In the genomic region with DNA sequence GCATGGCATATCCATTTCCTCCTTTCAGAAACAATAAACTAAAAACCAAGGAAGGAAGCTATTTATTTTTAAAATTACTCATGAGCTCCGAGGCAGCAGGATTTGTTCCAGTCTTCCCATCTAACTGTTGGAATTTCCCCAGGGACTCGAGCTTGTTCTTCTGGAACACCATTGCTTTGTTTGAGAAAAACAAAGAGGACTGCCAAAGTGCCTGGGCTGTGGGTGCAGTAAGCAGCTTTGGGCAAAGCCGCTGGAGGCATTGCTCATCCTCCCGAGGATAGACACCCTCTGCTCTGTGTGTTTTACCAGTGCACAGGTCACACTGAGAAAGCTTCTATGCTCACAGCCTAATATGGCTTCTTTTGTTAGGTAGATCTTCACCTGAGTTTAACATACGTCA, we compare ENCODE assay signal across 15 mouse cellular contexts. TPM values are rescaled to one million over a fixed set of nuclear protein-coding genes. Genes with fewer than 3 reads are reported as not detected.
DNase-seq lines count a peak whose midpoint lies in the region; ATAC-seq and TF ChIP-seq lines count a peak whose summit lies in the region.
"Had no signal": no experiment of that assay in that cellular context is flagged by ENCODE, and none has a peak within 500 bp of the region (broad histone marks: within the 10 kb centered on the region; RNA-seq: fewer than 3 reads in every experiment).

No protein-coding gene starts in this region.

- peaks cover 2% of the 10 kb centered on the region; the same call in 1 of the 2 replicates for H3K36me3 ChIP-seq in heart, adult 2 months (ENCODE audit: control insufficient read depth, insufficient read depth, low read length)
- H3K36me3 ChIP-seq in lung, embryonic 14.5 days (ENCODE audit: insufficient read depth) = no peaks in the 10 kb centered on the region
- no peaks in the 10 kb centered on the region for H3K36me3 ChIP-seq in lung, postnatal 0 days (ENCODE audit: insufficient read depth, low read length)

- H3K9ac ChIP-seq in heart, adult 2 months (ENCODE audit: low read depth, low read length) = no peak overlapping the region
- H3K9ac ChIP-seq in lung, embryonic 14.5 days = no peak overlapping the region
- no peak overlapping the region for H3K9ac ChIP-seq in lung, postnatal 0 days (replicated peaks; ENCODE audit: low read depth)
- H3K9ac ChIP-seq: forebrain, postnatal 0 days had no signal

- no peak overlapping the region for H3K4me2 ChIP-seq in lung, embryonic 14.5 days
- H3K4me2 ChIP-seq in lung, postnatal 0 days (replicated peaks; ENCODE audit: low read depth, low read length) = no peak overlapping the region

- no peak overlapping the region for H3K4me3 ChIP-seq in heart, adult 2 months
- H3K4me3 ChIP-seq in lung, embryonic 14.5 days (ENCODE audit: low read depth, low read length) = no peak overlapping the region
- H3K4me3 ChIP-seq in lung, postnatal 0 days (ENCODE audit: low read depth, low read length) = no peak overlapping the region
- H3K4me3 ChIP-seq: left cerebral cortex, adult 2 months had no signal

- H3K27ac ChIP-seq in heart, adult 2 months = peak overlapping the region; percentile 66
- H3K27ac ChIP-seq in lung, embryonic 14.5 days (ENCODE audit: low read depth) = no peak overlapping the region
- no peak overlapping the region for H3K27ac ChIP-seq in lung, postnatal 0 days (ENCODE audit: low read length)
- H3K27ac ChIP-seq: left cerebral cortex, adult 2 months; stomach, postnatal 0 days had no signal

- peak in 1 of 2 experiments; percentile 13 for DNase-seq in heart, adult 2 months
- DNase-seq in heart, postnatal 4 days = no peak
- DNase-seq in lung, embryonic 14.5 days = peak; percentile 20
- DNase-seq in lung, postnatal 0 days (ENCODE audit: low spot score) = no peak
- DNase-seq in adipocyte (ENCODE audit: low spot score) = peak; percentile 68
- DNase-seq in kidney, postnatal 25 days = peak; percentile 40 to 51
- DNase-seq in frontal cortex, postnatal 25 days (ENCODE audit: low spot score in 2 of 2) = no peak
- DNase-seq in right cerebral cortex, postnatal 14 days = no peak
- DNase-seq: cerebellum, adult 9-11 months; forebrain, postnatal 0 days; liver; lung, postnatal 14 days had no signal

- intact Hi-C loops in heart, adult 2 months (cut with DNase I) = no loop called here

- TF ChIP-seq EP300 in heart, adult 2 months (IDR thresholded peaks at IDR 0.05; ENCODE audit: insufficient read depth, low read depth, low read length) = no peak
- no peak for TF ChIP-seq EP300 in lung, postnatal 0 days (IDR thresholded peaks at IDR 0.05)

- peaks cover 5% of the 10 kb centered on the region; the same call in 1 of the 2 replicates for H3K4me1 ChIP-seq in heart, adult 2 months (ENCODE audit: control insufficient read depth, insufficient read depth, low read length)
- no peaks in the 10 kb centered on the region for H3K4me1 ChIP-seq in lung, embryonic 14.5 days (ENCODE audit: insufficient read depth)
- H3K4me1 ChIP-seq in lung, postnatal 0 days (ENCODE audit: insufficient read depth, low read depth, low read length) = no peaks in the 10 kb centered on the region

- ATAC-seq in lung, embryonic 14.5 days (ENCODE audit: insufficient read depth) = no peak
- ATAC-seq in lung, postnatal 0 days = no peak; the same call in 1 of the 2 replicates
- ATAC-seq: forebrain, postnatal 0 days had no signal

- H3K9me3 ChIP-seq in lung, embryonic 14.5 days (ENCODE audit: low read depth, low read length) = no peaks in the 10 kb centered on the region
- H3K9me3 ChIP-seq in lung, postnatal 0 days (ENCODE audit: low read length) = no peaks in the 10 kb centered on the region

- WGBS in heart, adult 2 months = 24% methylated on average over 5 of the region's 5 CpGs
- WGBS in lung, embryonic 14.5 days = 42% methylated on average over 5 of the region's 5 CpGs
- WGBS in lung, postnatal 0 days = 34% methylated on average over 5 of the region's 5 CpGs

- no peak for TF ChIP-seq CTCF in heart, adult 2 months (IDR thresholded peaks at IDR 0.05)
- TF ChIP-seq CTCF in lung, embryonic 14.5 days (IDR thresholded peaks at IDR 0.05; ENCODE audit: low read depth) = no peak
- no peak for TF ChIP-seq CTCF in lung, postnatal 0 days (IDR thresholded peaks at IDR 0.05)

- no peaks in the 10 kb centered on the region for H3K79me2 ChIP-seq in heart, adult 2 months (replicated peaks; ENCODE audit: control insufficient read depth, insufficient read depth, low read length)

- TF ChIP-seq POLR2A in heart, adult 2 months (IDR thresholded peaks at IDR 0.05; ENCODE audit: insufficient read depth, low read depth, low read length) = no peak

- no peaks in the 10 kb centered on the region for H3K27me3 ChIP-seq in heart, adult 2 months (ENCODE audit: control insufficient read depth, insufficient read depth, low read length)
- no peaks in the 10 kb centered on the region for H3K27me3 ChIP-seq in lung, embryonic 14.5 days (ENCODE audit: insufficient read depth, low read length)
- no peaks in the 10 kb centered on the region for H3K27me3 ChIP-seq in lung, postnatal 0 days (replicated peaks; ENCODE audit: insufficient read depth, low read length)
- H3K27me3 ChIP-seq: CH12.LX had no signal

RNA-seq across cellular contexts. Expression of a gene that starts 26.8 kb away (rescaled TPM):
- 1 to 10 TPM; 7.0 to 9.8 TPM for total RNA-seq in heart, adult 2 months (2021)
- polyA plus RNA-seq in heart, adult 2 months (2012; rRNA removed) = 4.5 and 8.1 TPM in 2 replicates
- 10 to 100 TPM; 14.2 to 14.5 TPM for total RNA-seq in heart, postnatal 4 days (2021)
- 66.0 and 66.4 TPM in 2 replicates for polyA plus RNA-seq in lung, embryonic 14.5 days (2014; fragmentation: Nextera tagmentation; extraction: Ambion mirVana)
- polyA plus RNA-seq in lung, postnatal 0 days (2015; fragmentation: Nextera tagmentation; extraction: Ambion mirVana) = 52.4 and 57.2 TPM in 2 replicates

Comparison
In these comparisons a context has a peak if more than half of its experiments do, and no peak if none do; other contexts are left out.
1. DNase-seq: peak in lung, embryonic 14.5 days (single experiment), adipocyte (single experiment) and kidney, postnatal 25 days (2 of 2); none in heart, postnatal 4 days (single experiment), lung, postnatal 0 days (single experiment), frontal cortex, postnatal 25 days (0 of 2) and right cerebral cortex, postnatal 14 days (single experiment).